Mouse (Mus musculus) CD4-positive, CD25-positive, alpha-beta regulatory T cell, adult 9 weeks (primary cell): Measurements from ENCODE around the gene Hmga2. TPM values are rescaled to one million over a fixed set of nuclear protein-coding genes. Genes with fewer than 3 reads are reported as not detected.

ENCODE experiments used
- polyA plus RNA-seq: library from polyadenylated mRNA; unstranded; fragments of 100-300 nt; shearing (Covaris generic); gene quantifications from one replicate; pipeline ENCODE4 v1.2.1, GENCODE M21; 2017

Hmga2 gene
- polyA plus RNA-seq = 0.10 TPM

DNA sequence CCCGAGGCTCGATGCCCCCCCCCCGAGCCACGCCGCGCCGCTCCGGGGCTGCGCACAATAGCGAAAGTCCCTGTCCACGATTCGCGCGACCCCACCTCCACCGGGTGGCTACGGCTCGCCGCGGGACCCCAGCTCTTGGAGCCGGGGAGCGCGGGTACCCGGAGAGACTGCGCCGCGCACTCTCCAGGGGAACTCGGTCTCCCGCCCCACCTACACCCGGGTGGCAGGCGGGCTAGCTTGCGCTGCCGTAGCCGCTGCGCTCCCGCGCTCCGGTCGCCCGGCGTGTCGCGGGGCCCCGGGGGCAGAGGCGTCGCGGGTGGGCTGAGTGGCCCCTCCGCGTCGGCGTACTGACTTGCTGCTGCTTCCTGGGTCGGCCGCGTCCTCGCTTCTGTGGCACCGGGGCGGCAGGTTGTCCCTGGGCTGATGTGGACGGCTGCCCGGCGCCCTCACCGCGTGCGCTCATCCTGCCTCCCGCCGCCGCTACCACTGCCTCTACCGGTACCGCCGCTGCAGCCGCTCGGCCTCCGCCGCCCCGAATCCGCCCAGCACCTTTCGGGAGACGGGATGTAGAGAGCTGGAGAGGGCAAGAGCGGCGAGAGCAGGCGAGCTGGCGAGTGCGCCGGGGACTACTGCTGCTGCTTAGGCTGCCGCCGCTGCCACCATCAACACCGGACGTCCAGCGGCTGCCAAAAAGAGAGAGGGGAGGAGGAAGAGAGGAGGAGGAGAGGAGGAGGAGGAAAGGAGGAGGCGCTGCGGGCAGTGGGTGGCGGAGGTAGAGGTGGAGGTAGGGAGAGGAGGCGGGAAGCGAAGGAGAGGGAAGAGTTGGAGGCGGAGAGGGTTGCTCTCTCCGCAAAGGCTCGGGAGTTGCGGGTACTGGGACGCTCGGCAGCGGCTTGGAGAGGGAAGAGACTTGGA lies at the start of gene Hmga2:
Gene Hmga2 (minus strand): TSS at position 869 of the 915 bp plus-strand sequence.

Other genes starting within 250 kb of the Hmga2 start
- 102 TPM for gene Llph, start 249.4 kb downstream of the Hmga2 start, polyA plus RNA-seq